Mouse (Mus musculus): ENCODE measurements around the gene Gm5128.
"Not testable (repeated sequence)": the region's sequence is repeated elsewhere in the genome, so short reads cannot be mapped to it uniquely, and the experiment has no call there.

Gene Gm5128

DNA sequence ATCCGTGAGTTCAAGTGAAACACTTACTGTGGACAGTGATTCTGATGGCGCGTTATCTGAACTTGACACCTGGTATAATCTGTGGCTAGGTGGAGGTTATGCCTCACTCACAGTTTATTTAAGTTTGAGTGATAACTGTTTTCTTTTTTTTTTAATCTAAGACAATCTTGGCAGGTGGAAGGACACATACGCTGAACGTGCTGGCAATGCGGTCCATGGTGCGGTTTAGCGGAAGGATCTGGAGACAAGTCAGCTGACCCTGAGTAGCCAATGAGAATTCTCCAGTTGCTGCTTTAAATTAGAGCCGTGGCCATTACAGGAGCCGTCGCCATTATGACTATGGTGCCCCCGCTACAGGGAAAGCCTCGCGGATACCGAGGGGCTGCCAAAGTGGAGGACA lies at the start of gene Gm5128:
Gm5128 (plus strand) TSS at position 301 of the 400 bp plus-strand sequence.
- DNase-seq (ENCODE audit: low spot score): not testable (repeated sequence)

DNA sequence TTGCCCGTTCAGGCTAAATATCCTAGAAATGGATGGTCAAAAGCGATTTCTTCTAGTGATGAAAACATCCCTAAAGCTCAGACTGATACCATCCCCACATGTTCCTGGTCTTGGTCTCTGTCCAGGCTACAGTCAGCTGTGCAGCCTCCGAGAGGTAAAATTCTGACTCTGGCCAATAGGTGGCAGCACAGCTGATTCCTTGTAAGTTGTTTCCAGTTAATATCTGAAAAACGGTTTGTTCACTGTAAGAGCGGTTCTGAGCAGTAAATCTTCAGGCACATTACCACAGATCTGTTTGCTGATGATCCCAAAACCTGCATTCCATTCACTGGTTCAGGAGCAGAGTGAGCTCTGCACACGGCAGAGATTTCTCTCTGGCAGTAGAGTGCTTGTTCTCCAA lies 12.4 kb upstream of the Gm5128 start:
- not testable (repeated sequence) for DNase-seq (ENCODE audit: low spot score)

DNA sequence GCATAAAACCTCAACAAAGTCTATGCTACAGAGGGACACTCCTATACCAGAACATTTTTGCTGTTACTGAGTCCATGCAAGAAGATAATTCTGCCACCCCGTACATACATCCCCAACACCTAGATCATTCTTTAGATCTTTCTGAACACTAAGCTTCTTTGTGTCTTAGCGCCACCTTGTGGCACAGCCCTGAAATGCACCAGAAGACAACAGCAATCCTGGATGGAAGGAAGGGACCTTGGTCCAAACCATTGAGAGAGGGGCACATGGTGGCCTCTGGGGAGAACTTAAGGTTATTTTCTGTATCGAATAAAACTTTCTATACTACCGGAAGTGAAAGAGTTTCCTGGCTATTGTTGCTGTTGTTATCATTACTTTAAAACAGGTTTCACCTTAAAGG lies 11.1 kb upstream of the Gm5128 start:
- not testable (repeated sequence) for DNase-seq (ENCODE audit: low spot score)

DNA sequence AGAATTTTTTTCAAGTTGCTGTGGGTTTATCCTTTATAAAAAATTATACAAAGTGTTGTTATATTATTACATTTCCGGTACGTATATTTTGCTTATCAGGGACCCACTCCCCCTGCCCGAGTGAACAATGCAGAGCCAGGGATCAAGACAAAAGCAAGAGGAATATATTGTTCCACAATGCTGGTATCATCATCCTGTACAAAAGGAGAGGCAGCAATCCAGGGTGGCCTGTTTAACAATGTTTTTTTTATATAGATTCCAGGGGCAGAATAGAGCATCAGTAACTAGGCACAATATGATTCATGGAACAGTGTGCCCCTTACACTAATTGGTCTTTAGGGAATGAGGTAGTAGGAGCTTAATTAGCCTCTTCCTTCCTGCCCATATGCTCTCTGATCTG lies 30.5 kb downstream of the Gm5128 start:
- DNase-seq (ENCODE audit: low spot score): not testable (repeated sequence)

DNA sequence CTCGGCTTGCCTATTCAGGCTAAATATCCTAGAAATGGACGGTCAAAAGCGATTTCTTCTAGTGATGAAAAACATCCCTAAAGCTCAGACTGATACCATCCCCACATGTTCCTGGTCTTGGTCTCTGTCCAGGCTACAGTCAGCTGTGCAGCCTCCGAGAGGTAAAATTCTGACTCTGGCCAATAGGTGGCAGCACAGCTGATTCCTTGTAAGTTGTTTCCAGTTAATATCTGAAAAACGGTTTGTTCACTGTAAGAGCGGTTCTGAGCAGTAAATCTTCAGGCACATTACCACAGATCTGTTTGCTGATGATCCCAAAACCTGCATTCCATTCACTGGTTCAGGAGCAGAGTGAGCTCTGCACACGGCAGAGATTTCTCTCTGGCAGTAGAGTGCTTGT lies 48.1 kb downstream of the Gm5128 start:
- not testable (repeated sequence) for DNase-seq (ENCODE audit: low spot score)

DNA sequence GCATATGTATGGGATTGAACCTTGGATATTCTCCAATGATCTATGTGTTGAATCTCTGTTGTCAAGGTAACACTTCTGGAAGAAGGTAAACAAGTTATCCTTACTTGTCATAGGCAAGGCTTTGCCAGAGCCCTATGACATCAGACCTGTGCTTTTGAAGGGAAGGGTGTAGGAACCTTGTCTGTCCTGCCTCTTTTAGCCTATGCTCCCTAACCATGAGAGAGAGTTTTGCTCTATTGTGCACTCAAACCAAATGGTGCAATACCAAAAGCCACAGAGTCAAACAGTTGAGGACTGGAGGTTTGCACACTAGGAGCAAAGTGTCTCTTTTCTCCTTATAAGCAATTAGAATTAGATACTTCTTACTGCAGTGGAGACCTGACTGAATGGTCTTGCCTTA lies 48.7 kb downstream of the Gm5128 start:
- not testable (repeated sequence) for DNase-seq (ENCODE audit: low spot score)

DNA sequence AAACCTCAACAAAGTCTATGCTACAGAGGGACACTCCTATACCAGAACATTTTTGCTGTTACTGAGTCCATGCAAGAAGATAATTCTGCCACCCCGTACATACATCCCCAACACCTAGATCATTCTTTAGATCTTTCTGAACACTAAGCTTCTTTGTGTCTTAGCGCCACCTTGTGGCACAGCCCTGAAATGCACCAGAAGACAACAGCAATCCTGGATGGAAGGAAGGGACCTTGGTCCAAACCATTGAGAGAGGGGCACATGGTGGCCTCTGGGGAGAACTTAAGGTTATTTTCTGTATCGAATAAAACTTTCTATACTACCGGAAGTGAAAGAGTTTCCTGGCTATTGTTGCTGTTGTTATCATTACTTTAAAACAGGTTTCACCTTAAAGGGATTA lies 49.4 kb downstream of the Gm5128 start:
- not testable (repeated sequence) for DNase-seq (ENCODE audit: low spot score)
